Mouse (Mus musculus) left cerebral cortex, postnatal 36 days (tissue): ENCODE measurements around the gene 6030468B19Rik. TPM values are rescaled to one million over a fixed set of nuclear protein-coding genes. Genes with fewer than 3 reads are reported as not detected.

ENCODE experiments used
- DNase-seq, 2 experiments: peaks; one replicate each; pipeline ENCODE4 v3.0.0; 2021 to 2022; ENCODE audit warnings: low spot score in 2 of 2, mixed read lengths in 1 of 2
- intact Hi-C: fragments of 180-260 bp; cut with DNase I; formaldehyde crosslinking; loops from one replicate; pipeline ENCODE4 v1.15.1; 2025
- total RNA-seq, 2 experiments: library from RNA; stranded (reverse); gene quantifications; 2 replicates each; pipeline ENCODE4 v1.2.3; 2021

Gene 6030468B19Rik
- total RNA-seq, 2 experiments from 2014 or later: not detected

GRCm38 (mm10) chr11:117843434-117843833 is 46.0 kb downstream of the 6030468B19Rik start:
- intact Hi-C loops: no loop called here
- no peak for DNase-seq

DNA sequence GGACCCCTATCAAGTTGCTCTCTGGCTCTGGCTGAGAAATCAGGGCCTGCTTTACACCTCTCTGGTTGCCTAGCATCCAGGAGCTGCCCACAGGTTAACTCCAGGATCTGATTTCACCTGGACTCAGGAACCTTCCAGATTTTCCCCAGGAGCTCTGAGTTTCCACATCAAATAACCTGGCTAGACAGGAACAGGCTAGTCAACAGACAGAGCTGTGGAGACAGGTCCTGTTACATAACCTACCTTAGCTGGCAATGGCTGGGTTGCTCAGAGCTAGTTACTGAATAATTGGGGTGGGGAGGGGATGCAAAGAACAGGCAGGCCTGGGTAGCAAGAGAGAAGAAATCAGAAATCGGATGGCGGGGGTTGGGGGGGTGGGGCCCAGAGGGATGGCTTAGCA is 47.5 kb downstream of the 6030468B19Rik start:
- intact Hi-C loops: no loop called here
- no peak for DNase-seq

DNA sequence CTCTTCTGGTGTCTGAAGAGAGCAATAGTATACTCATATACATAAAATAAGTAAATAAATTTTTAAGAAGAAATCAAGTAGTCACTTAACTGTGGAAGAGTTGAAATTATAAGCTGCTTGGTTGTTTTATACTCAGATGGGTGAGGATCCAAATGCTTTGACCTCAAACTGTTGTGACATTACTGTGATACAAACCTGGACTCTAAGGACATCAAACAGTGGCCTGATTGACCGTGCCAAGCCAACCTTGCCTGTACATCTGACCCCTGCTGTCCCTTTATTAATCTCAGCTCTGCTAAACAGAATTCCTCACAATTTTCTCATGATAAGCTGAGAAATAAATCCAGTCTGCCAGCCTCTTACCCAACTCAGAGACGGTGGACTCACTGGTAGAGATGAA is 48.2 kb downstream of the 6030468B19Rik start:
- no peak for DNase-seq
- intact Hi-C loops: no loop called here

DNA sequence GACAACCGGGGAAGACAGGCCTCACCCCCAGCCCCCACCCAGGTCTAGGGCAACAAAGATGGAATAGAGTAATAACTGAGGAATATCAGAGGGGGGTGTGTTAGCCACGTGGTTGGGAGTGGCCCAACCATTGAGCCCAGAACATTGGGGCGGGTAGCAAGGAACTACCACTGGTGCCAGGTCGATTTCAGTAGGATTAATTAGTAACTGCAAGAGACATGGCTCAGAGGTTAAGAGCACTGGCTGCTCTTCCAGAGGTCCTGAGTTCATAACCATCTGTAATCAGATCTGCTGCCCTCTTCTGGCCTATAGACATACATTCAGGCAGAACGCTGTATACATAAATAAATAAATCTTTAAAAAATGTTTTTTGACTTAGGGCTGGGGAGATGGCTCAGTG is 49.2 kb downstream of the 6030468B19Rik start:
- no peak for DNase-seq
- intact Hi-C loops: no loop called here

DNA sequence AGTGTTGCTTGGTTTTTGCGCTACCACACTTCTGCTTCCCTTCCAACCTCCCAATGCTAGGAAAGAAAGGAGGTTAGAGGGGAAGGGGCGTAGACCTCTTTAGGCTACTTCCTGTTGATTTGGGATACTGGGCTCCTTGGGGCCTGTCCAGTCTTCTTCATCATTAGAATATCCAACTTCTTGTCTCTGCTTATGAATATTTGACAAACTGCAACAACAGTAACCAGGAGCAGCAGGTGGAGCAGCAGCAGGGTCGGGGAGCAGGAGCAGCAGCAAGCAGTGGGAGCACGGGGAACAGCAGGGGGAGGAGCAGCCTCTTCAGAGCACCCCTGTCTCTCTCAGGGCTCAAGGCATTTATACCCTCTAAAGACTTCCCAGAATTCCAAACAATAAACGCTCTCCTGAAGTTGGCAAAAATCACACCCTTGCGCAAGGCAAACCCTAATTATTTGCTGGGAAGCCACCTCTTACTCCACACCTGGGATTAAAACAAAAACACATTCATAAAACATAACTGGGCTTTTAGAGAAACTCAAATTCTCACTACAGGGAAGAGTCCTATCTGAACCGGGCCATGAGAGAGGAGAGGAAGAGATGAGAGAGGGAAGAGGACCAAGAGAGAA is 50.2 kb downstream of the 6030468B19Rik start:
- intact Hi-C loops: no loop called here
- DNase-seq: no peak

GRCm38 (mm10) chr11:117848271-117848984 is 51.0 kb downstream of the 6030468B19Rik start:
- no peak for DNase-seq
- intact Hi-C loops: no loop called here

- DNase-seq: peak; percentile 93 to 97
- intact Hi-C loops: no loop called here
These were observed 51.7 kb downstream of the 6030468B19Rik start, which contains the start of gene Birc5 for GRCm38 (mm10) chr11:117848985-117849671. Birc5 (plus strand) TSS chr11:117849251.

DNA sequence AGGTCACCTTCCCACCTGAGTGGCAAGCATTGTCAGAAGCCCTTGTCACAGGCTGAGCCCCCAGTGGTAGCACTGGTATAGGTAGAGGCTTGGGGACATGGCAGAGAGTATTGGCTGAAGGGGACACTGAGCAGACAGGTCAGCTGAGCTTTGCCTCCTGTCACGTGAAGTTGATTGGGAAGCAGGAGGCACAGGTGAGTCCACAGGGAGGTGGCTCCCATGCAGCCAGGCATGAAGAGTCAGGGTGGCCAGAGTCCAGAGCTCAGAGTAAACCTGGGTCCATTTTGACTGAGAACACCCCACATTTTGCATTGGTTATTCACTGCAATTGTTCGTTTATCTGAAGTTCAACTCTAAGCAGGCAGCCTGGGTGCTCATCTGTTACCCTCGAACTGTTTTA is 55.4 kb downstream of the 6030468B19Rik start:
- intact Hi-C loops: no loop called here
- no peak for DNase-seq

GRCm38 (mm10) chr11:117854241-117854640 is 56.8 kb downstream of the 6030468B19Rik start:
- intact Hi-C loops: no loop called here
- DNase-seq: no peak

- intact Hi-C loops: no loop called here
- no peak for DNase-seq
These were observed 57.9 kb downstream of the 6030468B19Rik start for GRCm38 (mm10) chr11:117855360-117855759.

- intact Hi-C loops: no loop called here
- no peak for DNase-seq
These were observed 58.5 kb downstream of the 6030468B19Rik start for GRCm38 (mm10) chr11:117855975-117856374.

Other genes with a start within 250 kb of the 6030468B19Rik start
- gene Tnrc6c, start 143.4 kb upstream of the 6030468B19Rik start, total RNA-seq: 10 to 100 TPM; 47.7 to 65.3 TPM
- gene Tmc8, start 15.6 kb upstream of the 6030468B19Rik start, total RNA-seq: under 1 TPM; 0.62 to 0.68 TPM
- gene Tmc6, start 15.5 kb upstream of the 6030468B19Rik start, total RNA-seq: 1 to 10 TPM; 4.5 to 8.9 TPM
- gene Gm20708, start 12.0 kb downstream of the 6030468B19Rik start, total RNA-seq: 1 to 10 TPM; 1.4 to 2.2 TPM
- 10 to 100 TPM; 10.1 to 10.2 TPM for gene Syngr2, start 12.0 kb downstream of the 6030468B19Rik start, total RNA-seq
- 1 to 10 TPM; 5.4 to 7.2 TPM for gene Afmid, start 28.3 kb downstream of the 6030468B19Rik start, total RNA-seq
- 1 to 10 TPM in 1 of 2 experiments, under 1 TPM in 1; 0.39 to 1.3 TPM for gene Tk1, start 28.4 kb downstream of the 6030468B19Rik start, total RNA-seq
- gene Birc5, start 51.6 kb downstream of the 6030468B19Rik start, total RNA-seq: 1 to 10 TPM in 1 of 2 experiments, under 1 TPM in 1; 0.66 to 1.5 TPM
- not detected for gene Tmem235, start 63.1 kb downstream of the 6030468B19Rik start, total RNA-seq
- 1 to 10 TPM; 3.4 to 7.2 TPM for gene Tha1, start 75.8 kb downstream of the 6030468B19Rik start, total RNA-seq
- gene Socs3, start 172.4 kb downstream of the 6030468B19Rik start, total RNA-seq: 1 to 10 TPM; 2.8 to 5.0 TPM
- 10 to 100 TPM; 82.8 to 86.3 TPM for gene Pgs1, start 188.6 kb downstream of the 6030468B19Rik start, total RNA-seq